Mouse (Mus musculus) heart, embryonic 13.5 days (tissue): ENCODE measurements around the gene Cybrd1. TPM values are rescaled to one million over a fixed set of nuclear protein-coding genes. Genes with fewer than 3 reads are reported as not detected.

ENCODE experiments used
- ATAC-seq: fragments of 200-750 bp; cut with Nextera tagmentation; 2 replicates; pipeline ENCODE4 v1.8.0; 2017; ENCODE audit warnings: moderate TSS enrichment; ENCODE audit not compliant: insufficient number of reproducible peaks, low FRiP score, low TSS enrichment; ENCODE audit errors: extremely low read depth
- H3K27ac ChIP-seq: fragments of 300-500 bp; sonication (generic); replicated peaks from 2 replicates; pipeline ENCODE4 v1.5.1; 2015; ENCODE audit warnings: moderate library complexity, mild to moderate bottlenecking, inconsistent platforms
- H3K27me3 ChIP-seq: fragments of 300-500 bp; sonication (generic); replicated peaks from 2 replicates; pipeline ENCODE4 v1.6.1; 2015; ENCODE audit warnings: mild to moderate bottlenecking, inconsistent platforms
- H3K36me3 ChIP-seq: fragments of 300-500 bp; sonication (generic); 2 replicates; pipeline ENCODE4 v1.6.1; 2015; ENCODE audit warnings: mild to moderate bottlenecking, inconsistent platforms
- H3K4me1 ChIP-seq: fragments of 300-500 bp; sonication (generic); 2 replicates; pipeline ENCODE4 v1.6.1; 2015; ENCODE audit warnings: inconsistent platforms
- H3K4me2 ChIP-seq: fragments of 300-500 bp; sonication (generic); 2 replicates; pipeline ENCODE4 v1.6.1; 2015; ENCODE audit warnings: inconsistent platforms, mild to moderate bottlenecking, moderate library complexity
- H3K4me3 ChIP-seq: fragments of 300-500 bp; sonication (generic); 2 replicates; pipeline ENCODE4 v1.5.1; 2015; ENCODE audit warnings: moderate library complexity, mild to moderate bottlenecking, inconsistent platforms
- H3K9ac ChIP-seq: fragments of 300-500 bp; sonication (generic); 2 replicates; pipeline ENCODE4 v1.6.1; 2015; ENCODE audit warnings: inconsistent platforms, mild to moderate bottlenecking, moderate library complexity
- H3K9me3 ChIP-seq: fragments of 300-500 bp; sonication (generic); 2 replicates; pipeline ENCODE4 v1.6.1; 2016; ENCODE audit warnings: inconsistent platforms
- WGBS: fragments of 180-500 bp; shearing (Covaris S2); methylation state at CpG from one replicate; pipeline ENCODE4 v1.1.7; 2015; ENCODE audit warnings: mixed read lengths; 5-methylcytosine and 5-hydroxymethylcytosine counted together
- polyA plus RNA-seq: library from polyadenylated mRNA; unstranded; fragments of >200 nt; fragmentation: Nextera tagmentation; extraction: Ambion mirVana; gene quantifications from 2 replicates; pipeline ENCODE4 v1.2.1, GENCODE M21; 2015

Gene Cybrd1
- polyA plus RNA-seq = 1.7 TPM in 2 replicates

DNA sequence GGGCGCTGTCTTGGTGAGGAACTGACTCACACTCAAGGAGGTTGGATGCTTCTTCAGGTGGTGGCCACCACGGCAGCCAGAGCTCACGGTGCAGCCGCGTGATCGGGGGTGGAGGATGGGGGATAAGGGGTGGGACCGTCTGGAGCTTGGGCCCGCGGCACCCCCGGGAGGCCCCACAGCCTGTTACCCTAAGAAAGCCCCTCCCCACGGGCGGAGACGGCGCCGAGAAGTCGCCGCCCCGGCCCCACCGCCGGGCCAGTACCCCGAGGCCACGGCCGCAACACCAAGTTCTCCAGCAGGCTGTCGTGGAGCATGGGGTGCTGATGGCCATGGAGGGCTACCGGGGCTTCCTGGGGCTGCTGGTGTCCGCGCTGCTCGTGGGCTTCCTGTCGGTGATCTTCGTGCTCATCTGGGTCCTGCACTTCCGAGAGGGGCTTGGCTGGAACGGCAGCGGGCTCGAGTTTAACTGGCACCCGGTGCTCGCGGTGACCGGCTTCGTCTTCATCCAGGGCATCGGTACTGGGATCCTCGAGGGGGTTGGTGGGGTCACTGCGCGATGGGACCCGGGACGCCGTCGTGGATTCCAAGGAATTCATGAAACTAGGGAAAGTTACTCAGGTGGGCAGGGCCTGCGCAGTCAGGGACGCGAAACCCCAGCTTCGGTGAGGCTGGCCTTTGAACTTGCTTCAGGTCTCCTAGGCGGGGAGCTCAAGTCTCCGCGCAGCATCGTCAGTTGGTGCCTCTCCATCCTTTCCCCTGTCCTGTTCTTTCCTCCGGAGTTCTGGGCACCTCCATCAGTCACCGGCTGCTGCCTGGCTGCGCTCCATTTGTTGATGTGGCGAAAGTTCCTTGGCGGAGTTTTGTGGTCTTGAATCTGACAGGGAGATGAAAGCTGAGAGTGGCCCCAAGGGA lies at the start of gene Cybrd1:
Gene Cybrd1, plus strand, starts transcription at position 127 of the 912 bp plus-strand sequence.
- peaks cover 23% of the 10 kb centered on the region for H3K4me1 ChIP-seq
- H3K4me2 ChIP-seq = peak within 1 kb of the TSS; percentile 95
- 2% methylated on average over 60 of the region's 60 CpGs for WGBS
- peaks cover 4% of the 10 kb centered on the region; the same call in 1 of the 2 replicates for H3K9me3 ChIP-seq
- peak within 1 kb of the TSS; percentile 80 for H3K9ac ChIP-seq
- no peaks in the 10 kb centered on the region for H3K36me3 ChIP-seq
- no peak within 1 kb of the TSS for H3K27ac ChIP-seq
- ATAC-seq = no peak
- H3K27me3 ChIP-seq = peaks cover 67% of the 10 kb centered on the region
- peak within 1 kb of the TSS; percentile 64 for H3K4me3 ChIP-seq

- H3K9ac ChIP-seq = no peak overlapping the region
- WGBS = 93% methylated on average over 4 of the region's 4 CpGs
- H3K4me2 ChIP-seq = no peak overlapping the region
- H3K27ac ChIP-seq = no peak overlapping the region
- no peak overlapping the region for H3K4me3 ChIP-seq
- ATAC-seq = no peak
- no peaks in the 10 kb centered on the region for H3K9me3 ChIP-seq
- H3K4me1 ChIP-seq = no peaks in the 10 kb centered on the region
- peaks cover 16% of the 10 kb centered on the region for H3K36me3 ChIP-seq
- H3K27me3 ChIP-seq = no peaks in the 10 kb centered on the region
Observed at GRCm38 (mm10) chr2:71071601-71072000, 46.1 kb upstream of the Cybrd1 start.

DNA sequence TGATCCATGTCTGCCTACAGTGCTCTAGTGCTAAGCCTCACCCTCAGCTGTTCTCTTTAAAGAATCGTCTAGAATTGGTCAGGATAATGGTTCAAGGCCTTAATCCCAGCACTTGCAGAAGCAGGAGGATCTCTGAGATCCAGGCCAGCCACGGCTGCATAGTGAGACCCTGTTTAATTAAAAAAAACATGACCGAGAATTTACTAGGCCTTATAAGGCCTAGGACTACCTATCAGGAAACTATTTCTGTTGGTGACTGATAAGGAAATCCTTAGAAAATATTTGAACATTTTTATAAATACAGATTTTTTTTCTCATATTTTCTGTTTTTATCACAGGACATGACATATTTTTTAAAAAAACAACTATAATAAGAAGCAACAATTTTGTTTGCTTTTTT lies 44.4 kb upstream of the Cybrd1 start:
- Histone ChIP-seq H3K9me3 (no peaks in the 10 kb centered on the region), H3K27ac (no peak overlapping the region), H3K9ac (no peak overlapping the region), H3K4me3 (no peak overlapping the region), H3K4me2 (no peak overlapping the region), H3K36me3 (peaks cover 23% of the 10 kb centered on the region), H3K27me3 (no peaks in the 10 kb centered on the region), H3K4me1 (no peaks in the 10 kb centered on the region)
- ATAC-seq = no peak
- WGBS = 86% methylated on average over 3 of the region's 3 CpGs

DNA sequence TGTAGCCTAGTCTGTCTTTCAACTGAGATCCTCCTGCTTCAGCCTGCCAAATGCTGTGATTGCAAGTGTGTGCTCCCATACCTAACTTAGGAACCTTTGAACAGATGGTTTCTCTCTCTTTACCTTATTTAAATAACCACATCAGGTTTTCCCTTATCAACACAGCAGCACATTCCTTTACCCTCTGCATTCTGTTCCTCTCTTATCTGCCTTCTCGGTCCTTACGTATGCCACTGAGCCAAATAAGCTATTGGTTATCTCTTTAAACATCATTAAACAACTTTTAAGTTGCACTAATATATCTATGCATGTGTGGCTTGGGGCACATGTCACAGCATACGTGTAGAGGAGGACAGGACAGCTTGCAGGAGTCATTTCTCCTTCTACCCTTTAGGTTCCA lies 43.9 kb upstream of the Cybrd1 start:
- Histone ChIP-seq H3K9me3 (no peaks in the 10 kb centered on the region), H3K4me3 (no peak overlapping the region), H3K27me3 (no peaks in the 10 kb centered on the region), H3K9ac (no peak overlapping the region), H3K27ac (no peak overlapping the region), H3K36me3 (peaks cover 24% of the 10 kb centered on the region), H3K4me2 (no peak overlapping the region), H3K4me1 (no peaks in the 10 kb centered on the region)
- ATAC-seq = no peak
- WGBS = 50% methylated on average over 3 of the region's 3 CpGs

GRCm38 (mm10) chr2:71082416-71082815 lies 35.3 kb upstream of the Cybrd1 start:
- no peak for ATAC-seq
- H3K9ac ChIP-seq = no peak overlapping the region
- H3K27me3 ChIP-seq = no peaks in the 10 kb centered on the region
- H3K4me1 ChIP-seq = no peaks in the 10 kb centered on the region
- peaks cover 54% of the 10 kb centered on the region for H3K36me3 ChIP-seq
- no peak overlapping the region for H3K4me3 ChIP-seq
- H3K27ac ChIP-seq = no peak overlapping the region
- H3K4me2 ChIP-seq = no peak overlapping the region
- WGBS = 85% methylated on average over 7 of the region's 7 CpGs
- H3K9me3 ChIP-seq = 0 out of 2 replicates have a peak, but pooled peaks cover 3% of the 10 kb centered on the region

GRCm38 (mm10) chr2:71083454-71084193 lies 34.1 kb upstream of the Cybrd1 start:
- no peak overlapping the region for H3K4me2 ChIP-seq
- H3K27me3 ChIP-seq = no peaks in the 10 kb centered on the region
- no peak overlapping the region for H3K9ac ChIP-seq
- WGBS = 89% methylated on average over 6 of the region's 6 CpGs
- H3K4me3 ChIP-seq = no peak overlapping the region
- H3K27ac ChIP-seq = no peak overlapping the region
- ATAC-seq = no peak
- 0 out of 2 replicates have a peak, but pooled peaks cover 3% of the 10 kb centered on the region for H3K9me3 ChIP-seq
- peaks cover 60% of the 10 kb centered on the region for H3K36me3 ChIP-seq
- no peaks in the 10 kb centered on the region for H3K4me1 ChIP-seq

- Histone ChIP-seq H3K27me3 (no peaks in the 10 kb centered on the region), H3K27ac (no peak overlapping the region), H3K36me3 (peaks cover 57% of the 10 kb centered on the region), H3K4me1 (0 out of 2 replicates have a peak, but pooled peaks cover 8% of the 10 kb centered on the region), H3K4me3 (no peak overlapping the region), H3K9me3 (no peaks in the 10 kb centered on the region), H3K9ac (no peak overlapping the region), H3K4me2 (no peak overlapping the region)
- WGBS = 66% methylated on average over 3 of the region's 3 CpGs
- no peak for ATAC-seq
Observed at GRCm38 (mm10) chr2:71089766-71090165, 28.0 kb upstream of the Cybrd1 start.

DNA sequence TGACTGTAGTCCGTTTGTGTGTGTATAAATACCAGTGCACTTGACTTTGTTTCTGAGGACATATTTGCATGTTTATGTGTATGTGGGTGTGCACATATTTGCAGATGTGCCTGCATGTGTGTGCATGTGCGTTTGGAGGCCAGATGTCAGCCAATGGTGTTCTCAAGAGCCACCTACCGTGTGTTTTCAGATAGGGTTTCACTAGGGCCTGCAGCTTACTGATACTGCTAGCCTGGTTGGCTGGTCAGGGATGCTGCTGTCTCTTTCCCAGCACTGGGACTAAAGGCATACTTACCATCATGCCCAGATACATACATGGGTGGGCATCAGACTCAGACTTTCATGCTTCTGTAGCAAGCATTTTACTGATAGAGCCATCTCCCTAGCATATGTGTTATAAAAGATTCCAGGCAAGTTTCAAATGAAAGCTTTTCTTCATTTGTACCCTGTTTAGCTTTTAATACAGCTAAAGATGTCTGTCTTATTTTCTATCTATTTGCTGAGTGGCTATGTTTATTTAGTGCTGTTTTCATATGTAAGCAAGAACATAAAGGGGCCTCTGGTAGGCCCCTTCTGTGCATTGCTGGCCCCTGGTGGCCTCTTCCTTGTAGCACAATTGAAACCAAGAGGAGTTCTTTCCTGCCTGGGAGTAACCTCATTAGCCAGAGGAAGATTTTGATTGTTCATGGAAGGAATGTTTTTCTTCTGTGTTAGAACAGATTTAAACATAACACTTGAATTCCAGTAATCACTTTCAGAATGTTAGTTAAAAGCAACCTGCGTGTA lies 26.9 kb upstream of the Cybrd1 start:
- Histone ChIP-seq H3K9me3 (no peaks in the 10 kb centered on the region), H3K4me3 (no peak overlapping the region), H3K27ac (no peak overlapping the region), H3K9ac (peak overlapping the region; percentile 19; the same call in 1 of the 2 replicates), H3K27me3 (no peaks in the 10 kb centered on the region), H3K4me2 (no peak overlapping the region), H3K36me3 (peaks cover 54% of the 10 kb centered on the region), H3K4me1 (peaks cover 14% of the 10 kb centered on the region)
- ATAC-seq = no peak
- 75% methylated on average over 4 of the region's 4 CpGs for WGBS

GRCm38 (mm10) chr2:71096170-71096569 lies 21.6 kb upstream of the Cybrd1 start:
- Histone ChIP-seq H3K27ac (peak overlapping the region; percentile 53), H3K4me3 (no peak overlapping the region), H3K36me3 (peaks cover 28% of the 10 kb centered on the region), H3K4me2 (peak overlapping the region; percentile 18; the same call in 1 of the 2 replicates), H3K4me1 (peaks cover 17% of the 10 kb centered on the region), H3K9me3 (no peaks in the 10 kb centered on the region), H3K27me3 (no peaks in the 10 kb centered on the region), H3K9ac (no peak overlapping the region)
- no peak for ATAC-seq
- WGBS = 11% methylated on average over 7 of the region's 7 CpGs

DNA sequence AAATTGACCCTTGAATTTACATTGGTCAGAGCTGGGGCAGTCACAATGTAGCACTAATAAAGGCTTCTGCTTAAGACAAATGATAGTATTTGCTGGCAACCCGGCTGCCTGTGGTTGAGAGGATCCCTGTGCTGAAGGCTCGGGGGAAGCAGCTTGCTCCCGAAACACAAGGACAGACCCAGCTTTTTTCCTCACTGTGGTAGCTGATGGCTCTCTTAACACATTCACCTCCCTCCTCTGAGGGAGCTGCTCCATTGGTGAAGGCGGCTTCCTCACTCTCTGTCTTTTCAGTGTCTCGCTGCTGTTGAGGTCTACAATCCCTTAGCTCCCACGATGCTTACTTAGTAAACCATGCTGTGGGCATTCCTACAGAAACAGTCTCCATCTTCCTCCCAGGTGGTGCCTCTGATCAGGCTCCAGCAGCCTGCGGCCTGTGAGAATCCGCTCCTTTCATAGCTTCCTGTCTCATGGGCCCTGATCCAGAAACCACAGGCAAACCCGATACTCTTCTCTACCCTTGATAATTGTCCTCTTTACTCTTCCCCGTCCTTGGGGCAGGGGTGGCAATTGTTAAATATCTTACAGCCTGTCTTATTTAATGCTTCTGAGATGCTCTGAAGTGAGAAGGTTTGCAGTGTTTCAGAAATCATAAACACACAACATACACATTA lies 15.0 kb upstream of the Cybrd1 start:
- Histone ChIP-seq H3K4me1 (peaks cover 14% of the 10 kb centered on the region), H3K9me3 (no peaks in the 10 kb centered on the region), H3K4me2 (no peak overlapping the region), H3K4me3 (no peak overlapping the region), H3K27me3 (no peaks in the 10 kb centered on the region; the same call in 1 of the 2 replicates), H3K9ac (no peak overlapping the region), H3K27ac (no peak overlapping the region), H3K36me3 (peaks cover 7% of the 10 kb centered on the region; the same call in 1 of the 2 replicates)
- no peak for ATAC-seq
- WGBS = 75% methylated on average over 10 of the region's 10 CpGs
